Mouse (Mus musculus): ENCODE results near the gene Pradc1. TPM values are rescaled to one million over a fixed set of nuclear protein-coding genes. Genes with fewer than 3 reads are reported as not detected.
A peak's percentile ranks its signal among the peaks of the same experiment; 100 is the strongest.

The Pradc1 gene
- polyA plus RNA-seq, 1 experiment from 2014 or later: 18.5 TPM

DNA sequence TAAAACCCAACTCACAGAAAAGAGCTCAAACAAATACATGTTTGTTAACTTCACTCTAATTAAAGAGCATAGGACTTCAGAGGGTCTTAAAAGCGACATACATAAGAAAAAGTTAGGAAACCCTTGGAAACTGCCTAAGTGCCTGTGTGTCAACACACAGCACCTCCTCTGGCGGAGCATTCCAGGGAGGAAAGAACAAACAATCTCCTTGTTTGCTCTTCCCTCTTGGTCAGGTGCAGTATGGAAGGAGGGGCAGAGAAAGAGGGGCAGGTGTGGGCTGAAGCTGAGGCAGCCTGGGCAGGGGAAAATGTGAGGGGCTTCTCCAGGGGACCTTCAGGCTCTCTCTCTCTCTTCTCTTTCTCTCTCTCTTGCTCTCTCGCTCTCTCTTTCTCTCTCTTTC, 35.9 kb downstream of the Pradc1 start:
- no peak overlapping the region for H3K9ac ChIP-seq
- no peaks in the 10 kb centered on the region for H3K9me3 ChIP-seq
- no peaks in the 10 kb centered on the region for H3K36me3 ChIP-seq (replicated peaks)
- no peak for ATAC-seq (replicated peaks)
- H3K27me3 ChIP-seq (replicated peaks): no peaks in the 10 kb centered on the region
- H3K27ac ChIP-seq: no peak overlapping the region
- no peaks in the 10 kb centered on the region for H3K4me1 ChIP-seq
- no peak overlapping the region for H3K4me3 ChIP-seq
- no peak overlapping the region for H3K4me2 ChIP-seq
- 77% methylated on average over 3 of the region's 3 CpGs for WGBS

DNA sequence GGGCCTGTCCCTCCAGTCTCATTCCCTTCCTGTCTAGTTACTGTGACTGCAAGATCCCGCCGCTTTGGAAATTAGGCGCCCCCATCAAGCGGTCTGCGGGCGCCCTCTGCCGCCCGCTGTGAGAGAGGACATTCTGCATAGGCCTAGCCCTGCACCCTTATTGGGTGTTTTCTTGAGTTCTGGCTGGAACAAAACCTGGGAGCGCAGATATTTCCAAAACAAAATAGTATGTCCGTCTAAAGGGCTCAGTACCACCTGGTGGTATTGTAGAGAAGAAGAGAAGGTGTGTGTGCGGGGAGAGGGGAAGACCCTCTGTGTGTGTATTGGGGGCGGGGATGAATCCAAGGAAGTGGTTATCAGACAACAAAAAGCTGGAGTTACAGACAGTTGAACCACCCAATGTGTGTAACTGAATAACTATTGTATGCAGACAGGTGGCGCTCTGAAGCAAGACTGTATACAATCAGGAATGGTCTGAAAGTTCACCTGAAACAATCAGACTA, 40.9 kb downstream of the Pradc1 start:
- 10% methylated on average over 13 of the region's 13 CpGs for WGBS
- H3K27ac ChIP-seq: no peak overlapping the region

DNA sequence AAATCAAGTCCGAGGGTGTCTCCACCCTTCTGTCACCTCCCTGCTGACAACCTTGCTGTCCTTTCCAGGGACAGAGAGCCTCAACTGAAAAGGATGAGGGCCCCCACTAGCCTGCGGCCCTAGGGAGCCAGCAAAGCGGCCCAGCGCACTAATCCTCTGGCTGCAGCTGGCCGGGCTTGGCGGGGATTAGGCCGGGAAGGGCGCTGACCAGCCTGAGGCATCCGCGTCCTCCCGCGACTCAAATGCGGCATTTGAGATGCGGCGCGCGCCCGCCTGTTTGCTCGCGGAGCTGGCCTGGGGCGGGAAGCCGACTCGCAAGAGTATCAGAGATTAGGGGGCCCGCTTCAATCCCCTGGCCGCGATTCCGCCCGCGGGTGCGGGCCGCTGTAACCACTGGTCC, 42.8 kb downstream of the Pradc1 start:
- Histone ChIP-seq H3K27me3 (replicated peaks) (peaks cover 26% of the 10 kb centered on the region), H3K9me3 (no peaks in the 10 kb centered on the region), H3K4me2 (peak overlapping the region; percentile 58), H3K4me3 (peak overlapping the region; percentile 22), H3K36me3 (replicated peaks) (no peaks in the 10 kb centered on the region), H3K4me1 (peaks cover 12% of the 10 kb centered on the region), H3K27ac (no peak overlapping the region), H3K9ac (peak overlapping the region; percentile 15)
- 1% methylated on average over 28 of the region's 31 CpGs for WGBS
- no peak for ATAC-seq (replicated peaks)

More for the DNA sequence above, 40.9 kb downstream of the Pradc1 start:
- Histone ChIP-seq H3K9ac (no peak overlapping the region), H3K36me3 (replicated peaks) (no peaks in the 10 kb centered on the region), H3K4me3 (no peak overlapping the region), H3K4me1 (peaks cover 12% of the 10 kb centered on the region), H3K9me3 (no peaks in the 10 kb centered on the region), H3K4me2 (no peak overlapping the region), H3K27me3 (replicated peaks) (peaks cover 26% of the 10 kb centered on the region)
- ATAC-seq (replicated peaks): peak; percentile 88

DNA sequence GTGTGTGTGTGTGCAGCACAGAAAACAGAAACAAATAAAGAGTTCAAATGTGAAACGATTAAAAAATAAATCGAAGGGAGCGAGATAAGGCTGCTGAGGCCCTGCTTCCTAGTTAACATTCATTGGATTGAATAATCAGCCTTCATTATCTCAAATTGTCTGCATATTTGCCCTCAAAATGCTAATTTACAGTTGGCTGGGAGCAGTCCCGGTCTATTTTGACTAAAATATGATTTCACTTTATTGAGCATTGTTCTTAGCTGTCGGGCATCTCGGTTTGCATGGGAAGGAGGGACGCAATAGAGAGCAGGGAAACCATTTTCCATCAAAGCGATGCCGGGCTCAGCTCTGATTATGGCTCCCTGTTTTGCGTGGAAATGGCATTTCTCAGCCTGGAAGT, 48.7 kb downstream of the Pradc1 start:
- H3K9ac ChIP-seq: no peak overlapping the region
- no peaks in the 10 kb centered on the region for H3K4me1 ChIP-seq
- H3K36me3 ChIP-seq (replicated peaks): no peaks in the 10 kb centered on the region
- 56% methylated on average over 10 of the region's 10 CpGs for WGBS
- H3K27me3 ChIP-seq (replicated peaks): 0 out of 2 replicates have a peak, but pooled peaks cover 3% of the 10 kb centered on the region
- no peaks in the 10 kb centered on the region for H3K9me3 ChIP-seq
- H3K27ac ChIP-seq: peak overlapping the region; percentile 69
- ATAC-seq (replicated peaks): peak; percentile 45
- H3K4me3 ChIP-seq: no peak overlapping the region
- no peak overlapping the region for H3K4me2 ChIP-seq

DNA sequence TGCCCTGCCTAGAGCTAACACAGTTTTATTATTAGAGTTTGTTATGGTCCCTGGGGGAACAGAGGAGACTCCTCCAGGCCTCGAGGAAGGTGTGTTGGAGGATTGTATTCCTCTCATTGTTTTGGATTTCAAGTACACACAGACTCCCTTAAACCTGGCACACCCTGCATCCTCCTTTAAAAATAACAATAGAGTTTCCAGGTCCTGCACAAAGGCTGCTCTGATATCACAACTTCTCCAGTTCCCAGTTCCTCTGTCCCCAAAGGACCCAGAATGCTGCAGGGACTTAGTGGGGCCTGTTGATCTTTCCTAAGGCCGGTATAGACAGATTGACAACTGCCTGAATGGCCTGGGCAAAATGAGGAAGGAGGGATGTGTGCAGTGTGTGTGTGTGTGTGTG, 49.2 kb downstream of the Pradc1 start:
- Histone ChIP-seq H3K27ac (peak overlapping the region; percentile 69), H3K36me3 (replicated peaks) (no peaks in the 10 kb centered on the region), H3K4me1 (no peaks in the 10 kb centered on the region), H3K9me3 (no peaks in the 10 kb centered on the region), H3K4me3 (no peak overlapping the region), H3K27me3 (replicated peaks) (0 out of 2 replicates have a peak, but pooled peaks cover 2% of the 10 kb centered on the region), H3K4me2 (no peak overlapping the region), H3K9ac (no peak overlapping the region)
- ATAC-seq (replicated peaks): no peak
- 26% methylated on average over 2 of the region's 2 CpGs for WGBS

DNA sequence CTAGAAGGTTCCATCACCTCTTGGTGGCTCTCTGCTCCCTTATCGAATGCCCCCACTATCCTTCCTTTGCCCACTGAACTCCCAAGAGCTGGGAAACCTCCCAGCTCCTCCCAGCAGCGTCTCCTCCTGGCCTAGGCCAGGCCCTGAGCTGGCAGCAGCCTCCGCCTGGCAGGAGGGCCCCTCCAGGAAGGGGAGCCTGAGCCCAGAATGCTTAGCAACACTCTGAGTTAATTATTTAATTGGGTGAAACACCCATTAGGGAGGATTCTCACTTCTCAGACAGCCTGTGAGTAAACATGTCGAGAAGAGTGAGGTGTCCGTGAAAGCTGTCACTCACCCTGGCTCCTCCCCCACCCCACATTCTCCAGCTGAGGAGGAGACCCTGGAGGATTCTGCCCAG, 52.1 kb downstream of the Pradc1 start:
- no peak overlapping the region for H3K4me3 ChIP-seq
- H3K9ac ChIP-seq: no peak overlapping the region
- no peak for ATAC-seq (replicated peaks)

DNA sequence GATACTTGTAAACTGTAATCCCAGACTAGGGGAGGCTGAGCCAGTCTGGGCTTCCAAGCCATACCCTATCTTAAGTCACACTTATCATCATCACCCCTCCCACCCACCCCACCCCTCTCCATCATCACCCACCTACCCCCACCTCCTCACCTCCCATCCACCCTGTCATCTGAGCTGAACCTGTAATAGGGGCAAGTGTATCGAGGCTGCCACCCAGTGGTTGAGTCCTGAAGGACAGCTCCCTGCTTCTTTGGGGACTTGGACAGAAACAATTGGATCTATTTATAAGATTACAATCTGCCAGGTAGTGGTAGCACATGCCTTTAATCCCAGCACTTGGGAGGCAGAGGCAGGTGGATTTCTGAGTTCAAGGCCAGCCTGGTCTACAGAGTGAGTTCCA, 54.6 kb downstream of the Pradc1 start:
- 23% methylated on average over 1 of the region's 1 CpGs for WGBS
- no peaks in the 10 kb centered on the region for H3K4me1 ChIP-seq
- H3K27ac ChIP-seq: no peak overlapping the region
- no peak overlapping the region for H3K9ac ChIP-seq
- no peak for ATAC-seq (replicated peaks)
- no peaks in the 10 kb centered on the region for H3K9me3 ChIP-seq
- H3K27me3 ChIP-seq (replicated peaks): no peaks in the 10 kb centered on the region
- H3K4me3 ChIP-seq: no peak overlapping the region
- no peaks in the 10 kb centered on the region for H3K36me3 ChIP-seq (replicated peaks)
- no peak overlapping the region for H3K4me2 ChIP-seq

More for the DNA sequence above, 52.1 kb downstream of the Pradc1 start:
- H3K27me3 ChIP-seq (replicated peaks): no peaks in the 10 kb centered on the region
- H3K9me3 ChIP-seq: no peaks in the 10 kb centered on the region
- H3K4me1 ChIP-seq: no peaks in the 10 kb centered on the region
- no peaks in the 10 kb centered on the region for H3K36me3 ChIP-seq (replicated peaks)
- 29% methylated on average over 5 of the region's 5 CpGs for WGBS
- H3K27ac ChIP-seq: no peak overlapping the region
- H3K4me2 ChIP-seq: no peak overlapping the region

Other genes starting within 250 kb of the Pradc1 start
- 26.0 and 29.5 TPM in 2 replicates for gene Sfxn5, start 118.5 kb downstream of the Pradc1 start, polyA plus RNA-seq (2015; fragmentation: Nextera tagmentation; extraction: Ambion mirVana)
- 22.1 and 23.4 TPM in 2 replicates for gene Rab11fip5, start 77.3 kb downstream of the Pradc1 start, polyA plus RNA-seq (2015; fragmentation: Nextera tagmentation; extraction: Ambion mirVana)
- not detected in 2 replicates for gene Noto, start 28.1 kb downstream of the Pradc1 start, polyA plus RNA-seq (2015; fragmentation: Nextera tagmentation; extraction: Ambion mirVana)
- 67.6 and 73.2 TPM in 2 replicates for gene Smyd5, start 20.0 kb downstream of the Pradc1 start, polyA plus RNA-seq (2015; fragmentation: Nextera tagmentation; extraction: Ambion mirVana)
- gene Cct7, start 456 bp downstream of the Pradc1 start, polyA plus RNA-seq (2015; fragmentation: Nextera tagmentation; extraction: Ambion mirVana): 586 and 601 TPM in 2 replicates
- 11.4 and 11.5 TPM in 2 replicates for gene Fbxo41, start 51.0 kb upstream of the Pradc1 start, polyA plus RNA-seq (2015; fragmentation: Nextera tagmentation; extraction: Ambion mirVana)
- gene Egr4, start 61.6 kb upstream of the Pradc1 start, polyA plus RNA-seq (2015; fragmentation: Nextera tagmentation; extraction: Ambion mirVana): not detected in 2 replicates
- 5.2 and 5.9 TPM in 2 replicates for gene Alms1, start 135.6 kb upstream of the Pradc1 start, polyA plus RNA-seq (2015; fragmentation: Nextera tagmentation; extraction: Ambion mirVana)

All from midbrain, embryonic 15.5 days (tissue).